Mouse (Mus musculus) kidney, postnatal 25 days (tissue): Measurements from ENCODE around the gene Kif26b.

Experiments
- DNase-seq, 2 experiments: peaks; one replicate each; pipeline ENCODE4 v3.0.0; 2021; ENCODE audit warnings: mixed read lengths in 2 of 2

Kif26b gene

GRCm38 (mm10) chr1:178936457-178936856 is 407.5 kb downstream of the Kif26b start:
- DNase-seq: peak in 1 of 2 experiments; percentile 4

- DNase-seq: no peak
These were observed 408.1 kb downstream of the Kif26b start for GRCm38 (mm10) chr1:178936976-178937375.

- DNase-seq: no peak
These were observed 411.4 kb downstream of the Kif26b start for GRCm38 (mm10) chr1:178940353-178940752.

GRCm38 (mm10) chr1:178942251-178942963 is 413.5 kb downstream of the Kif26b start:
- no peak for DNase-seq

GRCm38 (mm10) chr1:178952910-178953309 is 424.0 kb downstream of the Kif26b start:
- no peak for DNase-seq

- DNase-seq: no peak
These were observed 429.7 kb downstream of the Kif26b start for GRCm38 (mm10) chr1:178958641-178959040.

- peak; percentile 55 to 78 for DNase-seq
These were observed 431.2 kb downstream of the Kif26b start for GRCm38 (mm10) chr1:178960015-178960559.

GRCm38 (mm10) chr1:178961661-178962060 is 432.7 kb downstream of the Kif26b start:
- DNase-seq: no peak

- DNase-seq: no peak
These were observed 443.1 kb downstream of the Kif26b start for GRCm38 (mm10) chr1:178972055-178972454.

GRCm38 (mm10) chr1:178978617-178979245 is 449.8 kb downstream of the Kif26b start:
- no peak for DNase-seq

- DNase-seq: no peak
These were observed 451.3 kb downstream of the Kif26b start for GRCm38 (mm10) chr1:178980185-178980584.

GRCm38 (mm10) chr1:178981641-178982040 is 452.7 kb downstream of the Kif26b start:
- no peak for DNase-seq

- DNase-seq: peak; percentile 73
These were observed 459.3 kb downstream of the Kif26b start for GRCm38 (mm10) chr1:178988176-178988575.
